Mouse (Mus musculus) heart, adult 2 months (tissue): ENCODE results near the gene Gramd1b.

ENCODE experiments used
- CTCF ChIP-seq: fragments of 200-600 bp; IDR thresholded peaks from 2 replicates; pipeline ENCODE4 v1.8.1; 2022; ENCODE audit warnings: antibody characterized with exemption, mild to moderate bottlenecking, moderate library complexity
- EP300 ChIP-seq: fragments of 200-500 bp; IDR thresholded peaks from 2 replicates; pipeline ENCODE4 v1.6.1; 2011; ENCODE audit warnings: low read depth, low read length, control low read depth; ENCODE audit not compliant: insufficient read depth

DNA sequence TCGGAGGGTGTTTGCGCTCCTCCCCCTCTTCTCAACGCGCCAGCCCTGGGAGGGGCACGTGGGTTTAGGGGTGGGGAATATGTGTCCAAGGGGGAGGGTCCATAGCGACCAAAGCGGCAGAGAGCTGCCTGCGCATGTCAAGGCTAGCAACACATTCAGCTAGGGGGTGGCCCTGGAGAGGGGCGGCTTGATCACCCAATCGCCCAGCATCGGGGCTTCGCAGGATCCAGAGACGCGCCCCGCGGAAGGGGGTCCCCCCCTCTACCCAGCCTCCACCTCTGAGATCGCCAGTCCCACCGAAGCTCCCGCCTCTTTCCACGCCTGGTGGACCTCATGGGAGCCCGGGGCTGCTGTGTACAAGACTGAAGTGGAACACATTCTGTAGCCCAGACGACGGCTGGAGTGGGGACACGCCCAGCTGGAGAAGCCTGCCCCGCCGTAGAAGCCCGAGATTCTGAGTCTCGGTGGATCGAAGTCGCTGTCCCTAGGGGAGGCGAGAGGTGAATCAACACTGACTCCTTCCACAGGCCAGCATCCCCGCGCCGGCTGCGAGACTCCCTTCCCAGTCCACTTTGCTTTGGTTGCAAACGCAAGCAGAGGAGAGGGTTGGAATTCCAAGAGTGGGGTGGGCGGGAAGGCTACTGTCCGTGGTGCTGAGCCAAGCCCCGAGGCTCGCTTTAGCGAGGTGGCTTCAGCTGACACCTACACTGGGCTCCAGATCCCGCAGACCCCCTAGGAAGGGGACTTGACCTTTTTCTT is 261.9 kb downstream of the Gramd1b start, which contains the start of gene Scn3b:
- TF ChIP-seq CTCF (no peak), EP300 (no peak)
